Mouse (Mus musculus) hindbrain, postnatal 0 days (tissue): ENCODE data around the gene Mfsd6l. TPM values are rescaled to one million over a fixed set of nuclear protein-coding genes. Genes with fewer than 3 reads are reported as not detected.

ENCODE experiments used
- ATAC-seq: fragments of 200-750 bp; cut with Nextera tagmentation; 2 replicates; pipeline ENCODE4 v1.8.0; 2017; ENCODE audit warnings: mild to moderate bottlenecking, moderate TSS enrichment, moderate library complexity
- DNase-seq: peaks from one replicate; pipeline ENCODE4 v3.0.0-alpha.2; 2015; ENCODE audit warnings: low spot score
- H3K27ac ChIP-seq: fragments of 300-500 bp; sonication (generic); 2 replicates; pipeline ENCODE4 v1.5.1; 2014; ENCODE audit warnings: mild to moderate bottlenecking
- H3K27me3 ChIP-seq: fragments of 300-500 bp; sonication (generic); 2 replicates; pipeline ENCODE4 v1.6.1; 2014; ENCODE audit warnings: low read length, mixed read lengths; ENCODE audit not compliant: insufficient read depth
- H3K36me3 ChIP-seq: fragments of 300-500 bp; sonication (generic); 2 replicates; pipeline ENCODE4 v1.6.1; 2014; ENCODE audit warnings: low read length, mixed read lengths; ENCODE audit not compliant: insufficient read depth
- H3K4me1 ChIP-seq: fragments of 300-500 bp; sonication (generic); 2 replicates; pipeline ENCODE4 v1.6.1; 2014; ENCODE audit warnings: antibody characterized with exemption, low read length, mixed read lengths; ENCODE audit not compliant: insufficient read depth
- H3K4me2 ChIP-seq: fragments of 300-500 bp; sonication (generic); 2 replicates; pipeline ENCODE4 v1.6.1; 2014; ENCODE audit warnings: low read depth, mild to moderate bottlenecking, low read length, moderate library complexity, mixed read lengths
- H3K4me3 ChIP-seq: fragments of 300-500 bp; sonication (generic); 2 replicates; pipeline ENCODE4 v1.5.1; 2014; ENCODE audit warnings: low read length
- H3K9ac ChIP-seq: fragments of 300-500 bp; sonication (generic); replicated peaks from 2 replicates; pipeline ENCODE4 v1.6.1; 2014; ENCODE audit warnings: mild to moderate bottlenecking, low read length, moderate library complexity, mixed read lengths
- H3K9me3 ChIP-seq: fragments of 300-500 bp; sonication (generic); 2 replicates; pipeline ENCODE4 v1.6.1; 2016; ENCODE audit warnings: low read length, mixed read lengths
- CTCF ChIP-seq: IDR thresholded peaks from 2 replicates; pipeline ENCODE4 v1.5.1; 2016; ENCODE audit warnings: antibody characterized with exemption, control low read depth, low read depth
- WGBS: fragments of 180-500 bp; shearing (Covaris S2); extraction: QIAGEN DNeasy Blood & Tissue Kit; methylation state at CpG from one replicate; pipeline ENCODE4 v1.1.7; 2014; 5-methylcytosine and 5-hydroxymethylcytosine counted together
- polyA plus RNA-seq: library from polyadenylated mRNA; unstranded; fragments of >200 nt; fragmentation: Nextera tagmentation; extraction: Ambion mirVana; gene quantifications from 2 replicates; pipeline ENCODE4 v1.2.1, GENCODE M21; 2015
- total RNA-seq: library from RNA; depleted of rRNA; stranded (reverse); fragments of >200 nt; gene quantifications from 2 replicates; pipeline ENCODE4 v1.2.3, GENCODE M21; 2014

The Mfsd6l gene
- total and polyA plus RNA-seq, 2 experiments from 2014 or later, result 0.10 to 0.11 TPM

DNA sequence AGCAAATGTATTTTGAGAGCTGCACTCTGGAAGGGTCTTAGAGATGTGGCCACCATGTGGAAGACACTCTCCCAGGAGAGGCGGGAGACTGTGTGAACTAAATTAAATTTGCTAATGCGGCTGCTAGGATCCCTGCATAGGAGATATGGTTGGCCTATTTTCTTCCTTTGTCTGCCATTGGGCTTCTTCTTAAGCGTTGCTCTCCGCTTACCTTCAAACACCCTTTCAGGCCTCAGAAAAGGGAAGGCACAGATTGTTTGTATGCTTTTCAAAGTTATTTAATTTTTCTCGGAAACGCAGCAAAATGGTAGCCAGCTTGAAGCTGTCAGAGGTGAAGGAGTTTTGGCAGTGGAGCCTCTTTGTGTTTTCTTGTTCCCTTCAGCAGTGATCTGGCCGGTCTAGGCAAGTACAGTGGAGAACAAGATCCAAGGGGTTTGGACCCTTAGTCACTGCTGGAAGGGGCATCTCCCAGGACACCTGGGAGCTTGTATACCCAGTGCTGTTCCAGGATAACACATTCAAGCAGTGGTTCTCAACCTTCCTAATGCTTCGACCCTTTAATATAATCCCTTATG is 28.0 kb downstream of the Mfsd6l start:
- no peak overlapping the region for H3K4me2 ChIP-seq
- DNase-seq (peak; percentile 49), ATAC-seq (no peak)
- no peak overlapping the region for H3K9ac ChIP-seq
- no peaks in the 10 kb centered on the region for H3K36me3 ChIP-seq
- H3K27ac ChIP-seq, result peak overlapping the region; percentile 49
- H3K27me3 ChIP-seq, result no peaks in the 10 kb centered on the region
- H3K4me1 ChIP-seq, result peaks cover 12% of the 10 kb centered on the region
- 46% methylated on average over 8 of the region's 8 CpGs for WGBS
- no peaks in the 10 kb centered on the region for H3K9me3 ChIP-seq
- H3K4me3 ChIP-seq, result no peak overlapping the region
- TF ChIP-seq CTCF, result no peak

DNA sequence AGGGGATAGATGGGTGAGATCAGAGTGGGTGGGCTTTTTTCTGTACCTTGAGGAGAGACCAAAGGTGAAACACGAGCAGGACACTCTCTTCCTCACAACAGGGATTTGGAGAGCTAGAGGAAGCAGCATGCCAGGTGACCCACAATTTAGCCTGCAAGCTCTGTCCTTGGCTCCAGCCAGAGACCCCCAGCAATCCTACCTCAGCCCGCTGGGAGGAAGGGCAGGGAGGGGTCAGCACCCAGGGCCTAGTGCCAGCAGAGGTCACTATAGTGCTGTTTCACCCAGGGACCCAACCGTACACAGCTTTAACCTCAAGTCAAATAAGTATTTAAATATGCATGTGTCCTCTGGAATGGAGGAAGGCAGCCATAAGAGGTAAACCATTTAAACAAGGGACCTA is 29.9 kb downstream of the Mfsd6l start:
- peak; percentile 53 for TF ChIP-seq CTCF
- Histone ChIP-seq H3K4me2 (no peak overlapping the region), H3K9ac (no peak overlapping the region), H3K36me3 (no peaks in the 10 kb centered on the region), H3K4me1 (peaks cover 3% of the 10 kb centered on the region; the same call in 1 of the 2 replicates), H3K4me3 (no peak overlapping the region), H3K27ac (no peak overlapping the region), H3K27me3 (no peaks in the 10 kb centered on the region), H3K9me3 (no peaks in the 10 kb centered on the region)
- ATAC-seq (no peak), DNase-seq (peak; percentile 33)
- WGBS, result 22% methylated on average over 3 of the region's 3 CpGs

DNA sequence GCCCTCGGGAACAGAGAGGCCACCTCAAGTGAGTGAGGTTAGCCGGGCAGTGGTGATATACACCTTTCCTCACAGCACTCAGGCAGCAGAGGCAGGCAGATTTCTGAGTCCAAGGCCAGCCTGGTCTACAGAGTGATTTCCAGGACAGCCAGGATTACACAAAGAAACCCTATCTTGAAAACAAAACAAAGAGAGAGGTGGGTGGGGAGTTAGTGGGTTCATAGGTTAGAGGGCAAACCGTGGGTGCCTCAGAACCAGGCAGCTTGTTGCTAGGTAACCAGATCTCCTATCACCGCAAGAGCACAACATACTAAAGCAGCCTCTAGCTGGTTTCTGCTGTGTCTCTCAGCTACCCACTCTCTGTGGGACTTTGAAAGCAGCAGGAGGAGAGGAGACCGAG is 30.7 kb downstream of the Mfsd6l start, which contains the start of gene Ccdc42:
TSS of gene Ccdc42 (plus strand) at position 301 of the 400 bp plus-strand sequence.
- H3K36me3 ChIP-seq, result no peaks in the 10 kb centered on the region
- no peak for ATAC-seq
- no peak within 1 kb of the TSS for H3K4me2 ChIP-seq
- no peak within 1 kb of the TSS for H3K9ac ChIP-seq
- H3K9me3 ChIP-seq, result no peaks in the 10 kb centered on the region
- peaks cover 3% of the 10 kb centered on the region; the same call in 1 of the 2 replicates for H3K4me1 ChIP-seq
- WGBS, result 55% methylated on average over 5 of the region's 5 CpGs
- no peak for TF ChIP-seq CTCF
- no peak within 1 kb of the TSS for H3K27ac ChIP-seq
- no peak within 1 kb of the TSS for H3K4me3 ChIP-seq
- no peaks in the 10 kb centered on the region for H3K27me3 ChIP-seq
- no peak for DNase-seq

DNA sequence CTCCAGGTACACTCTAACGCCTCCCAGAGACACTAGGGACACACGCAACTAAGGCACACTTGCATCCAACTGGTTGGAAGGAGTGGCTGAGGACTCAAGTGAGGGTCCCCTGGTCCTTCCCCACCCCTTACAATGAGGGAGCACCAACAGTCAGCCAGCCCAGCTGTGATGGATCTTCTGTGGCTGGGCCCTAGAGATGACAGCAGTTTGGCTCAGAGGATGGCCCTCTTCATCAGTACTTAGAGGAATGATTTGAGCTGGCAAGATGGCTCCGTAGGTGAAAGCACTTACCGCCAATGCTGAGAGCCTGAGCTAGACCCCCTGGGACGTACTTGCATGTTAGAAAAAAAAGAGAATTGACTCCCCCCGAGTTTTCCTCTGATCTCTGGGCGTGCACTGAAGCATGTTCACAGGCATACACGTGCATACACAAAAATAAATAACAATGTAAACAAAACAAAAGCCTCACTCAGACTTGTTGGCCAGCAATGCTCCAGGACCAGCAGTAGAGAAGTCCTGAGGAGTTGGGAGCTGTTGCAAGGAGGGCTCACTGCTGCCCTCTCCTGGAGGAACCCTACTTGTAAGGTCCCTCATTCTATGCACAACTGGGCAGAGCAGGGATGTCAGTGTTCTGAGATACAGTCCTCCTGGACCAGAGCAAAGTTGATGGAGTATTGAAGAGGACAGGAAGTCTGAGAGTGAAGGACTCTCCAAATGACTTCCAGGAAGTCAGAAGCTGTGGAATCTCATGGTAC is 33.2 kb downstream of the Mfsd6l start:
- Histone ChIP-seq H3K9me3 (no peaks in the 10 kb centered on the region), H3K4me3 (no peak overlapping the region), H3K4me1 (no peaks in the 10 kb centered on the region), H3K27me3 (no peaks in the 10 kb centered on the region), H3K27ac (no peak overlapping the region), H3K4me2 (no peak overlapping the region), H3K36me3 (no peaks in the 10 kb centered on the region), H3K9ac (no peak overlapping the region)
- TF ChIP-seq CTCF, result peak; percentile 81
- ATAC-seq (peak; percentile 53; the same call in 1 of the 2 replicates), DNase-seq (peak; percentile 78)
- WGBS, result 61% methylated on average over 8 of the region's 8 CpGs

DNA sequence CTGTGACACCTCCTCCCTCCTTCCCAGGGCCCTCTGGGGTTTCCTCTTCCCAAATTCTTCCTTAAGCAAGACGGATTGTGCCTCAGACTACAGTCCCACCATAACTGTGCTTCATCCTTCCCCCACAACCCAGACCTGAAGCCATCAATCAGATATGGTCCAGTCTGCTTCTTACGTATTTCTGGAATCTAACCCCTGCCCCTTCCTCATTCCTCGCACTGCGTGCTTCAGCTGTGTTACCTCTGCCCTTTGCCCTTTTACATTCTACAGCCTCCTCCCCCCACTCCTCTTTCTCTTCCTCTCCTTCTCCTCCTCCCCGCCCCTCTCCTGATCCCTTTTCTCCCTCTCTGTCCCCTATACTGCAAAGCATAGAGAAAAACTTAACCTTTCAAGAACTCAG is 35.7 kb downstream of the Mfsd6l start:
- TF ChIP-seq CTCF, result no peak
- H3K4me1 ChIP-seq, result no peaks in the 10 kb centered on the region
- H3K27ac ChIP-seq, result no peak overlapping the region
- no peaks in the 10 kb centered on the region for H3K9me3 ChIP-seq
- H3K4me2 ChIP-seq, result no peak overlapping the region
- 47% methylated on average over 5 of the region's 5 CpGs for WGBS
- no peaks in the 10 kb centered on the region for H3K36me3 ChIP-seq
- DNase-seq (no peak), ATAC-seq (no peak)
- no peak overlapping the region for H3K9ac ChIP-seq
- H3K4me3 ChIP-seq, result no peak overlapping the region
- no peaks in the 10 kb centered on the region for H3K27me3 ChIP-seq

DNA sequence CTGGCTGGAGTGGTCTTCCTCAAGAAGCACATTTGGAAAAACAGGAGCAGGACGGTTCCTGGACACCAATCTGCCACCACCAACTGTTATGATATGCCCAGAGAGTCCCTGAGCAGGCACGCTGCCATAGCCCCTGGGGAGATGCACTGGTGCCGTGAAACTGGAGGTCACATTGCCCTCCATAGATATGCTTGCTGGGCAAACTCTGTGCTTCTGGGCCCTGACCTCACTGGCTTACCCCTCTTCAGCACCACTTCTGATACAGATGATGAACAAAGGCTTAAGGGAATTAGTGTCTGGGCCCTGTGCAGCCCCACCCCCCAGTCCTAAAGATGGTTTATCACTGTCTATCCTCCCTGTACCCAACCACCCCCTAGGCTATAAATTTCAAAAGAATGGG is 37.3 kb downstream of the Mfsd6l start:
- H3K27me3 ChIP-seq, result no peaks in the 10 kb centered on the region
- no peak overlapping the region for H3K4me2 ChIP-seq
- H3K4me3 ChIP-seq, result no peak overlapping the region
- H3K4me1 ChIP-seq, result no peaks in the 10 kb centered on the region
- H3K27ac ChIP-seq, result no peak overlapping the region
- H3K36me3 ChIP-seq, result no peaks in the 10 kb centered on the region
- WGBS, result 60% methylated on average over 3 of the region's 3 CpGs
- DNase-seq, result no peak
- no peak overlapping the region for H3K9ac ChIP-seq
- no peak for ATAC-seq
- TF ChIP-seq CTCF, result no peak
- H3K9me3 ChIP-seq, result no peaks in the 10 kb centered on the region

DNA sequence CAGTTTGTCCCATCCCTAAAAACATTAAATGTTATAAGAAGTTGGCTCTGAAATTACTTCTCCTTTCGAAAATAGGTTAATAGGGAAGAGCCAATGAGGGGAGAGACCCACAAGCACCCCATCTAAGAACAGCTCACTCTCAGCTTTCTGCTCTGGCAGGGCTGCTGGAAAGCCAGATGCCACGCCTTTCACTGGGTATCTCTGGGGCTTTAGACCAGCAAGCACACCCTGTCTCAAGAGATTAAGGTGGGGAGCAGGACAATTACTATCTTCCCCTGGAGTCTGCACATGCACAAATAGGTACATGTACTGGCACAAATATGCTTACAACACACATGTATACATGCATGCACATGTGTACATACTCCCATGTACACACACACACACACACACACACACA is 41.9 kb downstream of the Mfsd6l start:
- Histone ChIP-seq H3K36me3 (no peaks in the 10 kb centered on the region), H3K4me2 (no peak overlapping the region), H3K4me1 (peaks cover 9% of the 10 kb centered on the region; the same call in 1 of the 2 replicates), H3K27ac (no peak overlapping the region), H3K4me3 (no peak overlapping the region), H3K27me3 (no peaks in the 10 kb centered on the region), H3K9ac (no peak overlapping the region), H3K9me3 (no peaks in the 10 kb centered on the region)
- ATAC-seq (no peak), DNase-seq (no peak)
- WGBS, result 85% methylated on average over 2 of the region's 2 CpGs
- TF ChIP-seq CTCF, result no peak
